Mouse (Mus musculus): Measurements from ENCODE around the gene Olfm3.

DNA sequence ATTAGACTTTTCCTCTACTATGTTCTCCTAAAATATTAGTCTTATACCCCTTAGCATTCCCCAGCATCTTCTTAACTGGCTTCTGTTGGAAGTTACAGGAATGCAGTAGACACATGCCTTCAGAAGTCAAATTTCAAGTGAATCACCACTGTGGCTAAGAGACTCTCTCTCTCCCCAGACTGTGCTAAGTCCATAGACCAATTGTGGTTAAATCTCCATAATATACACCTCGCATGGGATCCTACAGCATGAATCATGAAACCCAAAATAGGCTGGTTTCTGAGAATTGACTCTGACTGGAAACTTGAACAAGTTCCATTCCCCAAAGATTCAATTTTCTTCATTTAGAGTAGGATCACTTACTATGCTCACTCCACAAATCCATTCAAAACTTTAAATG is 124.2 kb downstream of the Olfm3 start:
- TF ChIP-seq POLR2A (IDR thresholded peaks at IDR 0.05; ENCODE audit: extremely low read depth, insufficient read depth, low read length) = no peak
- TF ChIP-seq CTCF (IDR thresholded peaks at IDR 0.05; ENCODE audit: low read depth, low read length) = no peak
